Mouse (Mus musculus): Measurements from ENCODE around the gene Rnf44.

Gene Rnf44

GRCm38 (mm10) chr13:54693558-54694347, at the start of gene Rnf44:
Gene Rnf44, minus strand, starts transcription at chr13:54693907.
- DNase-seq, result peak; percentile 97 to 98

GRCm38 (mm10) chr13:54738213-54738601, 44.5 kb upstream of the Rnf44 start:
- no peak for DNase-seq

GRCm38 (mm10) chr13:54737488-54738212, 43.9 kb upstream of the Rnf44 start:
- no peak for DNase-seq

GRCm38 (mm10) chr13:54736931-54737330, 43.2 kb upstream of the Rnf44 start:
- no peak for DNase-seq

- DNase-seq, result no peak
These were observed 32.4 kb upstream of the Rnf44 start for GRCm38 (mm10) chr13:54726131-54726530.

GRCm38 (mm10) chr13:54723143-54723542, 29.4 kb upstream of the Rnf44 start:
- DNase-seq, result no peak

- DNase-seq, result no peak
These were observed 23.2 kb upstream of the Rnf44 start for GRCm38 (mm10) chr13:54716916-54717315.

- no peak for DNase-seq
These were observed 21.3 kb upstream of the Rnf44 start for GRCm38 (mm10) chr13:54714996-54715395.

GRCm38 (mm10) chr13:54714393-54714792, 20.7 kb upstream of the Rnf44 start:
- no peak for DNase-seq

- no peak for DNase-seq
These were observed 17.2 kb upstream of the Rnf44 start for GRCm38 (mm10) chr13:54710866-54711265.

GRCm38 (mm10) chr13:54704890-54705289, 11.2 kb upstream of the Rnf44 start:
- no peak for DNase-seq

GRCm38 (mm10) chr13:54702507-54702906, 8.8 kb upstream of the Rnf44 start:
- DNase-seq, result no peak

- DNase-seq, result no peak
These were observed 7.5 kb upstream of the Rnf44 start, which contains the start of gene Cdhr2 for GRCm38 (mm10) chr13:54701243-54701642. Gene Cdhr2, plus strand, starts transcription at chr13:54701461.

GRCm38 (mm10) chr13:54695479-54696230, 1.9 kb upstream of the Rnf44 start:
- DNase-seq, result no peak

- DNase-seq, result peak; percentile 87 to 89
These were observed 797 bp upstream of the Rnf44 start for GRCm38 (mm10) chr13:54694348-54695060.

GRCm38 (mm10) chr13:54692711-54693557, 773 bp downstream of the Rnf44 start:
- DNase-seq, result no peak

GRCm38 (mm10) chr13:54691737-54692136, 2.0 kb downstream of the Rnf44 start:
- DNase-seq, result peak in 1 of 2 experiments; percentile 39

- DNase-seq, result no peak
These were observed 3.5 kb downstream of the Rnf44 start for GRCm38 (mm10) chr13:54690151-54690740.

- DNase-seq, result peak; percentile 93 to 96
These were observed 5.9 kb downstream of the Rnf44 start for GRCm38 (mm10) chr13:54687575-54688424.

- DNase-seq, result peak; percentile 84 to 89
These were observed 6.6 kb downstream of the Rnf44 start for GRCm38 (mm10) chr13:54687096-54687495.
